Mouse (Mus musculus): Measurements from ENCODE around the gene Icosl.

DNA sequence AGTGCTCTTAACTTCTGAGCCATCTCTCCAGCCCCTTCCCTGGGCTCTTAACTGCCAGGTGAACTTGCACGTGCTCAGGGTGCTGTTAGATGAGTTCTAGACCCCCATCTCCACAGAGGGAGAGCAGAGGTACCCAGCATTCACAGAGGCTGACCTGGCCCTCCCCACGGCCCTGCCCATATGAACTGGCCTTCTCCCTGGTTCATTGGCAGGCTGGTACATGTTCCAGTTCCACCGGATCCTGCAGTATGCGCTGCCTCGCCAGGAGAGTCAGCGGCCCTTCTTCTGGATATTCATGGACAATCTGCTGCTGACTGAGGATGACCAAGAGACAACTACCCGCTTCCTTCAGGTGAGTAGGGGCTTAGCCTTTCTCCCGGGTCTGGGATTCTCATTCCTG lies 12.0 kb upstream of the Icosl start:
- TF ChIP-seq POLR2A (IDR thresholded peaks at IDR 0.05; ENCODE audit: low read depth, low read length) = no peak
- TF ChIP-seq CTCF (conservative IDR thresholded peaks at IDR 0.05; ENCODE audit: insufficient read depth, insufficient read length, low read depth, low read length) = no peak
